Mouse (Mus musculus) C2C12 (cell line): ENCODE measurements around the gene Rps19.

ENCODE experiments used
- CTCF ChIP-seq: IDR thresholded peaks from one replicate; pipeline ENCODE4 v1.5.1; 2011; ENCODE audit not compliant: control insufficient read depth, insufficient read depth, insufficient read length
- USF1 ChIP-seq: IDR thresholded peaks from one replicate; pipeline ENCODE4 v1.6.1; 2011; ENCODE audit warnings: low read depth, mild to moderate bottlenecking, control low read depth, moderate library complexity

DNA sequence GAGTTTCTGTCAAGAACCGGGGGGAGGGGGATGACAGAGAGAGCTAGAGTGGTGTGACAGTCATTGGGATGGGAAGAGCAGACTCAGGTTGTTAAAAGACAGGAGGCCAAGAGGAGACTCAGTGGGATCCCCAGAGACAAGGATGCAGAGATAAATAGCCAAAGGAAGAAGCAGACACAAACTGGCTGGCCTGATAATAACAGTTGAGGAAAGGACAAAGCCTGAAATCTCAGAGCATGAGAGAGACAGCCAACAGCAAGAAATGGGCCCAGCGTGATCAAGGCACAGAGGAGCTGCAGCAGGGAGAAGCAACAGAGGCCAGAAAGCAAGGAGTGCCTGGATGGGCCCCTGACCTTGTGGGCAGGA, 18.1 kb downstream of the Rps19 start:
- no peak for TF ChIP-seq USF1
- TF ChIP-seq CTCF = no peak
